Mouse (Mus musculus) MEL (cell line): ENCODE measurements at regions not wholly inside any gene's neighbourhood (a gene's known extent, or its start where the extent isn't known, plus 50 kb on each side); places are given as distances from the start of the nearest gene placed in this dataset.

ENCODE experiments used
- DNase-seq: peaks from one replicate; pipeline ENCODE4 v3.0.0; 2011; ENCODE audit warnings: low read depth, low spot score
- H3K27ac ChIP-seq: 2 replicates; pipeline ENCODE4 v1.5.1; 2012; ENCODE audit warnings: low read depth, mild to moderate bottlenecking, control low read depth, low read length, moderate library complexity; ENCODE audit not compliant: control insufficient read depth
- H3K27me3 ChIP-seq, 2 experiments: fragments of 150-350 bp in 1 of 2; sonication (generic) in 1 of 2; 2 replicates each; pipeline ENCODE4 v1.6.1; 2012; ENCODE audit warnings: low read length in 2 of 2, mild to moderate bottlenecking in 2 of 2, improper control_type of control experiment in 1 of 2, moderate library complexity in 1 of 2; ENCODE audit not compliant: insufficient read depth in 2 of 2, control insufficient read depth in 1 of 2
- H3K36me3 ChIP-seq, 2 experiments: 2 replicates each; pipeline ENCODE4 v1.6.1; 2012 to 2014; ENCODE audit warnings: low read length in 2 of 2, improper control_type of control experiment in 1 of 2, inconsistent platforms in 1 of 2, mild to moderate bottlenecking in 1 of 2; ENCODE audit not compliant: insufficient read depth in 2 of 2, control insufficient read depth in 1 of 2
- H3K4me1 ChIP-seq, 2 experiments: fragments of 150-350 bp in 1 of 2; sonication (generic) in 1 of 2; 2 replicates each; pipeline ENCODE4 v1.6.1; 2012; ENCODE audit warnings: low read length in 2 of 2, improper control_type of control experiment in 1 of 2, mild to moderate bottlenecking in 1 of 2; ENCODE audit not compliant: insufficient read depth in 2 of 2, control insufficient read depth in 1 of 2
- H3K4me3 ChIP-seq, 2 experiments: fragments of 150-350 bp in 1 of 2; sonication (generic) in 1 of 2; 2 replicates each; pipeline ENCODE4 v1.5.1; 2012; ENCODE audit warnings: low read depth in 2 of 2, low read length in 2 of 2, mild to moderate bottlenecking in 2 of 2, moderate library complexity in 2 of 2, control low read depth in 1 of 2, improper control_type of control experiment in 1 of 2; ENCODE audit not compliant: control insufficient read depth in 1 of 2, insufficient read depth in 1 of 2
- H3K79me2 ChIP-seq: 2 replicates; pipeline ENCODE4 v1.6.1; 2012; ENCODE audit warnings: mild to moderate bottlenecking, low read length, moderate library complexity; ENCODE audit not compliant: control insufficient read depth, poor library complexity, insufficient read depth
- H3K9ac ChIP-seq: 2 replicates; pipeline ENCODE4 v1.6.1; 2012; ENCODE audit warnings: low read depth, mild to moderate bottlenecking, control low read depth, low read length, moderate library complexity; ENCODE audit not compliant: control insufficient read depth, poor library complexity, severe bottlenecking
- H3K9me3 ChIP-seq: fragments of 150-350 bp; sonication (generic); replicated peaks from 2 replicates; pipeline ENCODE4 v1.6.1; 2012; ENCODE audit warnings: mild to moderate bottlenecking, low read length, improper control_type of control experiment, moderate library complexity; ENCODE audit not compliant: insufficient read depth
- CTCF ChIP-seq, 3 experiments: IDR thresholded peaks in 2 of 3; conservative IDR thresholded peaks in 1 of 3; 2 replicates each; pipeline ENCODE4 v1.5.1; 2011 to 2012; ENCODE audit warnings: low read length in 3 of 3, low read depth in 2 of 3, mild to moderate bottlenecking in 2 of 3, improper control_type of control experiment in 1 of 3, inconsistent platforms in 1 of 3, mixed read lengths in 1 of 3, moderate library complexity in 1 of 3; ENCODE audit not compliant: control insufficient read depth in 1 of 3, insufficient read depth in 1 of 3, poor library complexity in 1 of 3, severe bottlenecking in 1 of 3
- GABPA ChIP-seq: IDR thresholded peaks from 2 replicates; pipeline ENCODE4 v1.6.1; 2012; ENCODE audit warnings: low read depth, mild to moderate bottlenecking, inconsistent platforms, low read length, improper control_type of control experiment, moderate library complexity
- HCFC1 ChIP-seq: IDR thresholded peaks from 2 replicates; pipeline ENCODE4 v1.6.1; 2012; ENCODE audit warnings: low read depth, mild to moderate bottlenecking, inconsistent platforms, low read length, improper control_type of control experiment, moderate library complexity
- MEF2A ChIP-seq: IDR thresholded peaks from 2 replicates; pipeline ENCODE4 v1.6.1; 2014; ENCODE audit warnings: low read depth, mild to moderate bottlenecking, inconsistent platforms, low read length, improper control_type of control experiment; ENCODE audit not compliant: poor library complexity, insufficient replicate concordance, severe bottlenecking; ENCODE audit errors: extremely low read depth
- MYC ChIP-seq: IDR thresholded peaks from 2 replicates; pipeline ENCODE4 v1.6.1; 2011; ENCODE audit warnings: low read depth, mild to moderate bottlenecking, low read length, improper control_type of control experiment, moderate library complexity
- NRF1 ChIP-seq: IDR thresholded peaks from 2 replicates; pipeline ENCODE4 v1.6.1; 2014; ENCODE audit warnings: low read depth, mild to moderate bottlenecking, inconsistent platforms, low read length, improper control_type of control experiment, moderate library complexity; ENCODE audit not compliant: poor library complexity, insufficient read depth, severe bottlenecking
- POLR2AphosphoS2 ChIP-seq: IDR thresholded peaks from 2 replicates; pipeline ENCODE4 v1.6.1; 2011; ENCODE audit warnings: low read length, improper control_type of control experiment
- POLR2AphosphoS5 ChIP-seq: IDR thresholded peaks from 2 replicates; pipeline ENCODE4 v1.6.1; 2012; ENCODE audit warnings: low read depth, borderline replicate concordance, mild to moderate bottlenecking, inconsistent platforms, low read length, moderate library complexity, mixed read lengths
- SMC3 ChIP-seq: IDR thresholded peaks from 2 replicates; pipeline ENCODE4 v1.6.1; 2011; ENCODE audit warnings: low read depth, low read length, improper control_type of control experiment
- TAL1 ChIP-seq: IDR thresholded peaks from 2 replicates; pipeline ENCODE4 v1.6.1; 2012; ENCODE audit warnings: mild to moderate bottlenecking, inconsistent platforms, low read length, moderate library complexity, mixed read lengths
- TCF12 ChIP-seq: IDR thresholded peaks from 2 replicates; pipeline ENCODE4 v1.6.1; 2014; ENCODE audit warnings: low read depth, mild to moderate bottlenecking, inconsistent platforms, low read length, improper control_type of control experiment, moderate library complexity
- ZNF384 ChIP-seq: IDR thresholded peaks from 2 replicates; pipeline ENCODE4 v1.6.1; 2012; ENCODE audit warnings: low read depth, mild to moderate bottlenecking, inconsistent platforms, low read length, improper control_type of control experiment

- Histone ChIP-seq H3K9ac (no peak overlapping the region), H3K36me3 (no peaks in the 10 kb centered on the region), H3K79me2 (no peaks in the 10 kb centered on the region), H3K27ac (no peak overlapping the region), H3K4me3 (no peak overlapping the region), H3K27me3 (no peaks in the 10 kb centered on the region), H3K9me3 (no peaks in the 10 kb centered on the region), H3K4me1 (no peaks in the 10 kb centered on the region)
- TF ChIP-seq POLR2AphosphoS5 (no peak), POLR2AphosphoS2 (no peak), ZNF384 (no peak), GABPA (no peak), SMC3 (no peak), NRF1 (no peak), TCF12 (no peak), TAL1 (no peak), HCFC1 (no peak), MYC (no peak), CTCF (IDR thresholded peaks at IDR 0.05 in 2 of 3, conservative IDR thresholded peaks at IDR 0.05 in 1 of 3; ENCODE audit: control insufficient read depth in 1 of 3, insufficient read depth in 1 of 3, low read depth in 2 of 3, low read length in 3 of 3, poor library complexity in 1 of 3, severe bottlenecking in 1 of 3) (no peak), MEF2A (no peak)
- DNase-seq: no peak
Observed at GRCm38 (mm10) chr16:55356097-55356496, 58.3 kb upstream of the Zpld1 start.
